ENCODE assay signal across 20 mouse cellular contexts in genomic region chr9:54264754-54265153, GRCm38 (mm10). TPM values are rescaled to one million over a fixed set of nuclear protein-coding genes. Genes with fewer than 3 reads are reported as not detected.
"Had no signal": no experiment of that assay in that cellular context is flagged by ENCODE, and none has a peak within 500 bp of the region (broad histone marks: within the 10 kb centered on the region; RNA-seq: fewer than 3 reads in every experiment).

No protein-coding gene starts in this region.

- H3K4me2 ChIP-seq: kidney, embryonic 15.5 days; liver, embryonic 11.5 days; liver, embryonic 15.5 days; midbrain, embryonic 15.5 days; neural tube, embryonic 12.5 days had no signal

- H3K27me3 ChIP-seq: kidney, embryonic 15.5 days; liver, embryonic 15.5 days; midbrain, embryonic 15.5 days; neural tube, embryonic 12.5 days had no signal

- DNase-seq: kidney, adult 18-20 months; kidney, postnatal 14 days; lung, adult 2 months; lung, postnatal 36 days; spleen, adult 18-20 months; thymus, adult 18-20 months; thymus, postnatal 14 days had no signal

- H3K4me3 ChIP-seq: kidney, embryonic 15.5 days; limb, embryonic 10.5 days; liver, embryonic 15.5 days; midbrain, embryonic 10.5 days; midbrain, embryonic 15.5 days; neural tube, embryonic 12.5 days had no signal

- H3K9ac ChIP-seq: kidney, embryonic 15.5 days; liver, embryonic 15.5 days; midbrain, embryonic 15.5 days; neural tube, embryonic 12.5 days had no signal

- H3K36me3 ChIP-seq: kidney, embryonic 15.5 days; limb, embryonic 10.5 days; liver, embryonic 15.5 days; midbrain, embryonic 10.5 days; midbrain, embryonic 15.5 days; neural tube, embryonic 12.5 days had no signal

- H3K9me3 ChIP-seq: kidney, embryonic 15.5 days; limb, embryonic 10.5 days; liver, embryonic 15.5 days; midbrain, embryonic 10.5 days; midbrain, embryonic 15.5 days; neural tube, embryonic 12.5 days had no signal

- H3K27ac ChIP-seq: kidney, embryonic 15.5 days; limb, embryonic 10.5 days; liver, embryonic 15.5 days; midbrain, embryonic 10.5 days; midbrain, embryonic 15.5 days; neural tube, embryonic 12.5 days had no signal

- ATAC-seq: inflammation-experienced regulatory T-cells, adult 6 months; lung, postnatal 0 days; midbrain, embryonic 15.5 days had no signal

- H3K4me1 ChIP-seq: kidney, embryonic 15.5 days; liver, embryonic 15.5 days; midbrain, embryonic 10.5 days; midbrain, embryonic 15.5 days; neural tube, embryonic 12.5 days had no signal

RNA-seq across cellular contexts. Expression of gene Cyp19a1, which starts 3.2 kb away (rescaled TPM):
- total RNA-seq: megakaryocyte progenitor cell, adult 5-6 weeks; monocyte, adult 5-6 weeks; neutrophil, adult 5-6 weeks had no signal
- polyA plus RNA-seq: inflammation-experienced regulatory T-cells, adult 6 months; kidney, embryonic 15.5 days; large intestine, adult 2 months; limb, embryonic 10.5 days; liver, embryonic 11.5 days; liver, embryonic 15.5 days; lung, adult 2 months; lung, postnatal 0 days; midbrain, embryonic 15.5 days had no signal

RNA-seq across cellular contexts. Expression of gene Gldn, which starts 21.5 kb away (rescaled TPM):
- total RNA-seq: megakaryocyte progenitor cell, adult 5-6 weeks; monocyte, adult 5-6 weeks; neutrophil, adult 5-6 weeks had no signal
- polyA plus RNA-seq: inflammation-experienced regulatory T-cells, adult 6 months; liver, embryonic 11.5 days; liver, embryonic 15.5 days; lung, postnatal 0 days had no signal
